Mouse (Mus musculus): ENCODE results near the gene Etl4. TPM values are rescaled to one million over a fixed set of nuclear protein-coding genes. Genes with fewer than 3 reads are reported as not detected.
A peak's percentile ranks its signal among the peaks of the same experiment; 100 is the strongest.

Etl4 gene
- polyA plus RNA-seq, 1 experiment from 2014 or later = 20.0 TPM

DNA sequence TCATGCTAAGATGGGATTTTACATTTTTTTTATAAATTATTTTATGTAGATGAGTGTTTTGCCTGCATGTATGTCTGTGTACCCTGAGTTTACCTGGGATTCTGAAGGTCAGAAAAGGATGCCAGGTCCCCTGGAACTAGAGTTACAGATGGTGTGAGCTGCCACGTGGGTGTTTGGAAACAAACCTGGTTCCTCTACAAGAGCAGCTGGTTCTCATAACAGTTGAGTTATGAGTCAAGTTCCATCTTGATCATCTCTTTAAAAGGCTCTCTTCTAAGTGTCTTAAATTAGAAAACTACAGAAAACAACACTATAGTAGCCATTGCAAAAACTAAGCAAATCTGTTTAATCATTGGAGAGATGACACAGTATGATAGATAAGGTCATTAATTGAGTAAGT is 788.1 kb downstream of the Etl4 start:
- no peak for DNase-seq (ENCODE audit: extremely low spot score, low spot score)
- Histone ChIP-seq H3K27ac (no peak overlapping the region), H3K27me3 (ENCODE audit: poor library complexity, severe bottlenecking) (no peaks in the 10 kb centered on the region), H3K4me1 (no peaks in the 10 kb centered on the region), H3K36me3 (replicated peaks) (no peaks in the 10 kb centered on the region), H3K4me3 (no peak overlapping the region), H3K9me3 (no peaks in the 10 kb centered on the region)
- 93% methylated on average over 1 of the region's 1 CpGs for WGBS

DNA sequence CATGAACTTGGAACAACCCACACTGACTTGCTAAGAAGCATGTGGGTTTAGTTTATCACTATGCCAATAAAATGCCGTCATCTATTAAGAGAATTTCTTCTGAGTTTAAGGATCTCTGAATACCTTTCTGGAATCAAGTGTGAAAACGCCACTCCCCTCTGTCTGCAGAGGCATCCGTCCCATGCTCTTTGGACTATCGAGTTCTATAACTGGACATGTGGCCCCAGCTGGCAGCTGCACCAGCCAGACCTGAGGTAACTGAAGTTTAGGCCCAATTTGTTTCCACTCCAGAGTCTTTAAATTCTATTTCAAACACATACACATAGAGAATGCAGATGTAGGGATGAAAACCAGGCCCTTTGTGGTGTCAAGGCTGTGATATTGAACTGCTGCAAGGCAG is 795.5 kb downstream of the Etl4 start:
- Histone ChIP-seq H3K4me1 (no peaks in the 10 kb centered on the region), H3K9me3 (no peaks in the 10 kb centered on the region; the same call in 1 of the 2 replicates), H3K27ac (no peak overlapping the region), H3K4me3 (no peak overlapping the region), H3K36me3 (replicated peaks) (no peaks in the 10 kb centered on the region), H3K27me3 (ENCODE audit: poor library complexity, severe bottlenecking) (no peaks in the 10 kb centered on the region)
- 89% methylated on average over 4 of the region's 4 CpGs for WGBS
- DNase-seq (ENCODE audit: extremely low spot score, low spot score) = no peak

DNA sequence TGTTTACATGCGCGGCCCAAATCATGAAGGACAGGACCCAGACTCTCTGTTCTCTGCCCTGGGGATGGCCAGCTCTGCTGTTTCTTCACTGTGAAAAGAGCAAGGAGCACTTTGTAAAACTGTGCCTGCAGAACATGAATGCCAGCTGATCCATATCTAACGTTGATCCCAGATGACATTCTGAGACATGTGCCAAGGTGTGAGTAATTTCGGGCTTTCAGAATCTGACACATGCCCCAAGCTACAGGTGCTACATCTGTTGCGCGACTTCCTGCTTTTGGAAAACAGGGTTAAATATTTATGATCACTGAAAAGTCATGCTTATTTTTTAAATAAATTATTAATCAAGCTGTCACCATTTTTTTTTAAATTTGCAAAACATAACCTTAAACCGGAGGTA is 801.0 kb downstream of the Etl4 start:
- Histone ChIP-seq H3K9me3 (no peaks in the 10 kb centered on the region), H3K36me3 (replicated peaks) (peaks cover 3% of the 10 kb centered on the region), H3K4me1 (peaks cover 7% of the 10 kb centered on the region), H3K27ac (no peak overlapping the region), H3K4me3 (no peak overlapping the region), H3K27me3 (ENCODE audit: poor library complexity, severe bottlenecking) (no peaks in the 10 kb centered on the region)
- WGBS = 96% methylated on average over 7 of the region's 7 CpGs
- DNase-seq (ENCODE audit: extremely low spot score, low spot score) = no peak

DNA sequence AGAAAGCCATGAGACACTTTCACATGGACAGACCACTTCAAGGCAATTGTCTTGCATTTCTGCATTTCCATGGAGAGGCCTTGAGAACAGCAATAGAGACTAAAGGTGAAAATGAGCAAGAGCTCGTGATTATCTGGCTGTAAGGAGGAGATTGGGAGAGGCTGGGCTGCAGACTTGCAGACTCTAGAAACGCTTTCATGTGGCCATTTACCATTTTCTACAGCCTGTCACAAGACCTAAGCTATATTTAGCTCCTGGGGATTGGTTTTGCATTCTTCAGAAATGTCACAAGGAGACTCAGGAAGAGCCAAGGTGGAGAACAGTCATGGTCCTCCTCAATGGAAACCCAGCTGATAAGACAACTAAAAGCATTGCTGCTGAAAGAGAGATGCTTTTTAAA is 801.4 kb downstream of the Etl4 start:
- H3K4me1 ChIP-seq = peaks cover 10% of the 10 kb centered on the region
- peaks cover 3% of the 10 kb centered on the region for H3K36me3 ChIP-seq (replicated peaks)
- H3K27me3 ChIP-seq (ENCODE audit: poor library complexity, severe bottlenecking) = no peaks in the 10 kb centered on the region
- 90% methylated on average over 2 of the region's 2 CpGs for WGBS
- no peak overlapping the region for H3K27ac ChIP-seq
- no peak for DNase-seq (ENCODE audit: extremely low spot score, low spot score)
- H3K4me3 ChIP-seq = no peak overlapping the region
- no peaks in the 10 kb centered on the region for H3K9me3 ChIP-seq

DNA sequence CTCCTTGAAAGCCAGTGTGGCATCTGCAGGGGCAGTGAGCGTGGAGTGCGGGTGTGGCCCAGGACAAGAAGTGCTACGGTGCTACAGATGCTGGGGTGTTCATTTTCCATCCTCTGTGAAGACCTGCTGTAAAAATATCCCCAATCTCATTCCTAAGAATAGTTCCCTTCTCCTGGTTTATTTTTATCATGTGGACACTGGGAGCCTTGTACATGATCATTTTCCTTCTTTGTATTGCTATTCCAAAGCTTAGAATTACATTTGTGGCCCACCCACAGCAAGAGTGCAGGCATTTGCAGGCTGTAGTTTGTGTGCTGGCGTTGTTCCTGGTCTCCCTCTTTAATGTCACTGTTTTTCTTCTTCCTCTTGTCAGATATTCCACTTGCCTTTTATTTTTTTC is 809.5 kb downstream of the Etl4 start:
- Histone ChIP-seq H3K4me1 (peaks cover 39% of the 10 kb centered on the region), H3K4me3 (no peak overlapping the region), H3K27me3 (ENCODE audit: poor library complexity, severe bottlenecking) (no peaks in the 10 kb centered on the region), H3K36me3 (replicated peaks) (no peaks in the 10 kb centered on the region), H3K27ac (no peak overlapping the region), H3K9me3 (no peaks in the 10 kb centered on the region)
- DNase-seq (ENCODE audit: extremely low spot score, low spot score) = no peak
- WGBS = 91% methylated on average over 4 of the region's 4 CpGs

DNA sequence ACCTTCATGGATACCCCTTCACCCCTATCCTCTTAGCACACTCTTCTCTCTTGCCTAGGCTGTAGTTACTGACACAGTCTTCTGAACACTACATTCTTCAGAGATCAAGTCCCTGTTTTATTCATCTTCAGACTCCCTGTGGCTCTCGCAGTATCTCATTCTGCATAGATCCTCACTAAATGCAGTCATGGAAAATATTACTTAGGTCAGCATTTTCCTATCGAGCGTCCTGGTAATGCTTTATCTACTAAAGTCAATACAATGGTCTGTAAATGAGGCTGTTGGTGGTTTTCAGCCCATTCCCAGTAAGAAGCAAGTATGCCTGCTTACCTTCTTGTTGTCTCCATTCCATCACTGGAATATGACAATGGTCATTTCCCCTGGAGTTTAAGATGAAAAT is 811.5 kb downstream of the Etl4 start:
- Histone ChIP-seq H3K4me3 (no peak overlapping the region), H3K27ac (no peak overlapping the region), H3K36me3 (replicated peaks) (no peaks in the 10 kb centered on the region), H3K4me1 (peaks cover 39% of the 10 kb centered on the region), H3K9me3 (no peaks in the 10 kb centered on the region), H3K27me3 (ENCODE audit: poor library complexity, severe bottlenecking) (no peaks in the 10 kb centered on the region)
- WGBS = 95% methylated on average over 3 of the region's 3 CpGs
- no peak for DNase-seq (ENCODE audit: extremely low spot score, low spot score)

DNA sequence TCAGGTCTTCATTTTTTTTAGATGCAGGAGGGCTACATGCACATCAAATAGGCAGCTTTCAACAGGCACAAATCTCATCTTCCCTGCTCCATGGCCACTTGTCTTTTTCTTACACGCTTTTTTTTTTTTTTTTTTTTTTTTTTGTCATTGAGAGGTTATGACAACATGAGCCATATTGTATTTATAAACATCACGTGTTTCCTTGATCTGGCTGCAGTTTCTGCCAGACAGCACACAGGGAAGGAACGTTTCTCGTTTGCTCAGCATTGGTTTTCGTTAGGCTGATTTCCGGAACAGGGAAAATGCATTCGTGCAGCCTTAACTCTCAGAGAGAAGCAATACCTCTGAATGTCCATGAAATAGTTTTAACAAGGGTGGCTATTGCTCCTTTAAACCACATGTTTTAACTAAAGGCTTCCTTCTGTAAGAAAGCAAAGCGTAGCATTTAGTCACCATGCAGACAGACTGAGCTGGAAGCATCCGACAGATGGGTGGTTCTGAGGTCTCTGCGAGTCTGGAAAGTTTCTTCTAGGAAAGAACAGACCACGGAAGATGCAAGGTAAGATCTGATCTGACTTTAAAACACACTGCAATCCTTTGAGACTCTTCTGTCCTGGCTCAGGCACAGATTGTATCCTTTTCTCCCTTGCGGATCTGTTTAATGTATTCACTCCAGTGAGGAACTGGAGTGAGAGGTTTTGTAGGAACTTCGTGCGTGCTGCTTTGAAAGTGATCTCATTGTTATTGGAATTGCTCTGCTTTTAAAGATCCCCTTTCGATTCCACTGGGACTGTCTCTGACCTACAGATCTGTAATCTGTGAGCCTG is 812.8 kb downstream of the Etl4 start:
- H3K27me3 ChIP-seq (ENCODE audit: poor library complexity, severe bottlenecking) = no peaks in the 10 kb centered on the region
- 29% methylated on average over 15 of the region's 15 CpGs for WGBS
- peak overlapping the region; percentile 19; the same call in 1 of the 2 replicates for H3K4me3 ChIP-seq
- H3K9me3 ChIP-seq = no peaks in the 10 kb centered on the region
- H3K27ac ChIP-seq = peak overlapping the region; percentile 66; the same call in 1 of the 2 replicates
- peaks cover 49% of the 10 kb centered on the region for H3K4me1 ChIP-seq
- DNase-seq (ENCODE audit: extremely low spot score, low spot score) = peak; percentile 15
- H3K36me3 ChIP-seq (replicated peaks) = no peaks in the 10 kb centered on the region

DNA sequence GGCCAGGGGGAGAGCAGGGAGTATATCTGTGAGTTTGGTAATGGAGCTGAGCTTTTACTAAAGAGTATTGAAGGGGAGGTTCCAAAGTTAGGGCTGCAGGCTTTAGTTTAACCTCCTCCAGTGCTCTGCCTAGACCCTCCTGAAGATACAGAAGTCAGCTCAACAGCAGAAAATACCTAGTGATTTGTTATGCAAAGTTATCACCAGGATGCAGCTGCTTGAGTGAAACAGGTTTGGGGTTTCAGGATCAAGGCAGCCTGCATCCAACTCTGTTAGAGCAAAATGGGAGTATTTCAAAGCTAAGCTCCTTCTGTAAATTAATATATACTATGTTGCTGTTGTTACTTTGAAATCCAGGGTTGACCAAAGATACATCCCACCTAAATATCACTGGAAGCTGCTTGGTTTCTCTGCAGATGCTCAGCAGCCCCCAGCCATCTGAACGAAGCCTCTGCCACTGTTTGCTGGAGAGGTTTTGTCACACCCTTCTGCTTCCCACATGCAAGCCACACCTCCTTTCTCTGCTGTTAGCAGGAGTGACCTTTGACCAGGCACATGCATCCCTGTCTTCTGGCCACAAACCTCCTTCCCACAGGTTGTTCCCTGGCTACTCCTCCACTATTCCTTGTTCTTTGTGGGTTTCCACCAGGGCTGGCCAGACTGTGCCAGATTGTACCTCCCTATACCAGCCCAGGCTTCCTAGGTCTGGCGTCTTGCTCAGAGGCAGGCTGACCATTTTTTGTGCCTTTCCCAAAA is 814.6 kb downstream of the Etl4 start:
- peak overlapping the region; percentile 27; the same call in 1 of the 2 replicates for H3K27ac ChIP-seq
- 41% methylated on average over 2 of the region's 2 CpGs for WGBS
- no peak for DNase-seq (ENCODE audit: extremely low spot score, low spot score)
- no peaks in the 10 kb centered on the region for H3K9me3 ChIP-seq
- no peaks in the 10 kb centered on the region for H3K27me3 ChIP-seq (ENCODE audit: poor library complexity, severe bottlenecking)
- peaks cover 53% of the 10 kb centered on the region for H3K4me1 ChIP-seq
- no peaks in the 10 kb centered on the region for H3K36me3 ChIP-seq (replicated peaks)
- no peak overlapping the region for H3K4me3 ChIP-seq

DNA sequence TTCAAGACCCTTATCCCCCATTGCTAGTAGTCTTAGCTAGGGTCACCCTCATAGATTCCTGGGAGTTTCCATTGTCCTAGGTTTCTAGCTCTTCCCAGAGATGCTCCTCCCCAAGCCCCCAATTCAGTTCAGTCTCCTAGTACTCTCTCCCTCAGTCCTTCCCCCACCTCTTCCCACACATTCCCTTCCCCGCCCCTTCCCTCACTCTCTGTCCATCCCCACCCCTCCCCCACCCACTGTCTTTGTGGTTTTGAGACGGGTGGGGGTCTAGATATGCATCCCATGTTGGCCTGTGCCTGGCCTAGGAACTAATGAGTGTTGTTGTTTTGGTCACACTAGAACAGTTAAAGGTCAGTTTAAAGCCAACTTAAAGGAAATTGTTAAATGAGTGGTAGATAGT is 817.4 kb downstream of the Etl4 start:
- DNase-seq (ENCODE audit: extremely low spot score, low spot score) = no peak
- H3K9me3 ChIP-seq = no peaks in the 10 kb centered on the region
- no peaks in the 10 kb centered on the region for H3K27me3 ChIP-seq (ENCODE audit: poor library complexity, severe bottlenecking)
- peaks cover 43% of the 10 kb centered on the region for H3K4me1 ChIP-seq
- H3K27ac ChIP-seq = no peak overlapping the region
- H3K4me3 ChIP-seq = no peak overlapping the region
- H3K36me3 ChIP-seq (replicated peaks) = no peaks in the 10 kb centered on the region; the same call in 1 of the 2 replicates
- WGBS = 62% methylated on average over 2 of the region's 2 CpGs

DNA sequence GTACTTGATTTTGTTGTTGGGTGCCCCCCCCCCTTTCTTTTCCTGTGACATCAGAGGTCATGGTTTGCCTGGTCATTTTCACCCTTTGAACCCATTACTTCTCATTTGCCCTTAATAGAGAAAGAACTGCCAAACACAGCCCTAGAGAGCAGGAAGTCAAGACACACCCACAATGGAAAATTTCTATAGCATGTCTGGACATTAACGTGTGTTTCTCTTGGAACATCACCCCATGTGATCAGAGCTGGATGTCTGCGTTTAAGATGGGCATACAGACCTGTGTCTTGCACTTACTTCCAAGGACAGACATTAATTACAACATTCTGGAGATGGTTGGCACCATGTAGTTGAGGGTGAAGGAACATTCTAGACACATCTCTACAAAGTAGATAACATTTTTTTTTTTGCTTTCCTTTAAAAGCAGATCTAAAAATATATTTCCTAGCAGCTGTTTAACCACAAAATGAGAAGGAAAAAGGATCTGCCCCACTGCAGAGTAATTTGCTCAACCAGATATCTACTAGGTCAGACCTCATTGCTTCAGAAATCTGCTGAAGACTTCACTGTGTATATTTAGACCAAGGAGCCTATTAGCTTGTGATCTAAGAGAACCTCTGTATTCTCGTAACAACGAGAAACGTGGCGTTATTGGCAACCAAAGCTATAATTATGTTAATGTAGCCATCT is 818.3 kb downstream of the Etl4 start:
- H3K27ac ChIP-seq = no peak overlapping the region
- H3K27me3 ChIP-seq (ENCODE audit: poor library complexity, severe bottlenecking) = no peaks in the 10 kb centered on the region
- H3K4me1 ChIP-seq = peaks cover 35% of the 10 kb centered on the region
- H3K9me3 ChIP-seq = no peaks in the 10 kb centered on the region
- 87% methylated on average over 6 of the region's 6 CpGs for WGBS
- no peak for DNase-seq (ENCODE audit: extremely low spot score, low spot score)
- no peaks in the 10 kb centered on the region; the same call in 1 of the 2 replicates for H3K36me3 ChIP-seq (replicated peaks)
- H3K4me3 ChIP-seq = no peak overlapping the region

DNA sequence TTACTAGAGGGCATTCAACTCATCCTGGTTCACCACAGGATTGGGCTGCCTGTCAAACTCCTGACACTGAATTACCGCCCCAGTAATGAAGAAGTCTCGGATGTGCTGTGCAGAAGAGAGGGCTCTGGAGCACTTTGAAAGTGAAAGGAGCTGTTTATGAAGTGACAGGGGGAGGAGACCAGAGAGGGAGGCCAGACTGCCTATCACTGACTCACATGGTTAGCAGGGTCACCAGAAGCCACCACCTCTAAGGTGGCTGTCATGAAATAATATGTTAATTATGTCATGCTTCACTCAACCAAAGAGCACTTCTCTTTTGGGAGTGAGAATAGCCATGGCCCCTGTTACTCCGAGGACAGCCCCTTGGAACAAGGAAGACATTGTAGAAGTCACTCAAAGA is 825.9 kb downstream of the Etl4 start:
- WGBS = 48% methylated on average over 3 of the region's 3 CpGs
- no peaks in the 10 kb centered on the region for H3K9me3 ChIP-seq

DNA sequence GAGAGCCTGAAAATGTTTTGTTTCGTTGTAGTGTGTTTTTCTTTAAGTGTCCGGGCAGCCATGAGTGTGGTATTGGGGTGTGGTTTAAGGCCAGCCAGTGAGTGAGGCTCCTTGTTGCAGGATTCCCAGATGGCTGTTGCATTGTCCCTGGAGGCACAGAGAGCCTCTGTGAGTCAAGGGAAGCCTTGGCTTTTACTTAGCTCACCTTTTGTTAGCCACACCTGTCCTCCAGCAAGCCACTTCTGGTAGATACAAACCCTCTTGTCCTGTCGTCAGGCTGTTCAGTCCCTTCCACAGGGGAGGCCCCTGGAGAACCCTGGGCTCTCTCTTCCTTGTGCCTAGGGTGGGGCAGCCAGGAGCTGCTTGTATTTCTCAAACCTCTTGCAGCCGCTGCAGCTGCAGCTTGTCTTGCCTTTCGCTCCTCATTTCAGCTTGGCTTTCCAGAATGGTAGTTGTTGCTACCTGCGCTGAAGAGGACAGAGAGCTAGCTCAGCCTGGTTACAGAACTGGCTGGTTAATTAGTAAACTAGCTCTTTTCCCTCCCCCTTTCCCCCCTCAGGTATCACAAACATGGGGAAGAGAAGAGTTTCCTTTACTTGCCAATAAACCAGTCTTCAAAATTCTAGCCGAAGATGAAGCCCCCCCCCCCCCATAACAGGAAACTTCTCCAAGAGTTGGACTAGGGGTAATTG is 826.9 kb downstream of the Etl4 start:
- H3K27ac ChIP-seq = peak overlapping the region; percentile 71
- H3K4me3 ChIP-seq = no peak overlapping the region
- WGBS = 70% methylated on average over 7 of the region's 7 CpGs
- no peaks in the 10 kb centered on the region for H3K27me3 ChIP-seq (ENCODE audit: poor library complexity, severe bottlenecking)
- H3K9me3 ChIP-seq = no peaks in the 10 kb centered on the region
- H3K36me3 ChIP-seq (replicated peaks) = no peaks in the 10 kb centered on the region
- peaks cover 27% of the 10 kb centered on the region for H3K4me1 ChIP-seq
- DNase-seq (ENCODE audit: extremely low spot score, low spot score) = no peak

More for the DNA sequence above, 825.9 kb downstream of the Etl4 start:
- H3K27me3 ChIP-seq (ENCODE audit: poor library complexity, severe bottlenecking) = no peaks in the 10 kb centered on the region
- peaks cover 27% of the 10 kb centered on the region for H3K4me1 ChIP-seq
- peak overlapping the region; percentile 71; the same call in 1 of the 2 replicates for H3K27ac ChIP-seq
- no peak for DNase-seq (ENCODE audit: extremely low spot score, low spot score)
- H3K4me3 ChIP-seq = no peak overlapping the region
- no peaks in the 10 kb centered on the region; the same call in 1 of the 2 replicates for H3K36me3 ChIP-seq (replicated peaks)

Measured in forebrain, embryonic 10.5 days (tissue).